Mouse (Mus musculus): ENCODE results near the gene Ttc41. TPM values are rescaled to one million over a fixed set of nuclear protein-coding genes. Genes with fewer than 3 reads are reported as not detected.
A peak's percentile ranks its signal among the peaks of the same experiment; 100 is the strongest.

Gene Ttc41
- total RNA-seq, 2 experiments from 2014 or later = 1.5 to 1.6 TPM

DNA sequence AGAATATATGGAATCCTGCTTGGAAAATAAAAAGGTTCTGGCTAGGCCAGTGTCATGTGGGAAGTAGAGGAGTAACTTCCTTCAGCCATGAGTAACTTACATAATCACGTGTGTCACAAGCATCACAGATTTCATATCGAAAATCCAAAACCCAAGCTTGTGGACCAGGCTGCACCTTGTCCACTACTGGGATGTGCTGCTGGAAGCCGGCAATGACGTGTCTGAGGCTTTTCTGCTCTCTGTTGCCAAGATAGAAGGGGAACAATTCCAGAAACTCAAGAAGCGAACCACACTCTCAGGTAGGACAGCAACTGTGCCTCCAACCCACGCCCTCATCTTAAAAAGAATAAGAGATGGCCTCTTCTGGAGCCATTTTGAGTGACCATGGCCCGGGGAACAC lies 38.7 kb downstream of the Ttc41 start:
- no peak for DNase-seq (ENCODE audit: low spot score)

DNA sequence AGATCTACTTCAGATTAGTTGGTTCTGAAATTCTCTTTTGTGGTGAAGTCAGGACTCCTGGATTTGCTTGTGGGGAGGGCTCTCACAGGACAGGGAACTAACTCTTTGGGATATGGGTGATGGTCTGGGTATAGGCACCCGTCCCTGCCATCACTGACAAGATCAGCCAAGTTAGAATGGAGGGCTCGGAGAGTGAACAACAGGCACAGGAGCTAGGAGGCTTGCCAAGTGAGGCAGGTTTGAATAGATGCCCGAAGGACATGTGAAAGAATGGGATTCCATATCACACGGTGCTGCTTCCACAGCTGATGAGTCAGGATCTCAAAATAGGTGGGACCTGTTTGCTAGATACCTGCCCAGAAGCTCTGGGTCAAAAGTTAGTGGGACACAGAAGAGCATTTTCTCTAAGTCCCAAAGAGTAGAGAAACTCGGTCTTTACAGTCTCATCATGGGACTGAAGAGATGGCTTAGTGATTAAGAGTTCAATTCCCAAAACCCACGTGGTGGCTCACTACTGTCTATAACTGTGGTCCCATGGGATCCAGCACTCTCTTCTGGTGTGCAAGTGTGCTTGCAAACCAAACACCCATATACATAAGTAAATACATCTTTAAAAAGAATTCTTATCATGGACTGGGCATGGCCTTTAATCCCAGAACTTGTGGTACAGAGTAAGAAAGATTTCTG lies 50.3 kb downstream of the Ttc41 start:
- DNase-seq (ENCODE audit: low spot score) = peak; percentile 24

DNA sequence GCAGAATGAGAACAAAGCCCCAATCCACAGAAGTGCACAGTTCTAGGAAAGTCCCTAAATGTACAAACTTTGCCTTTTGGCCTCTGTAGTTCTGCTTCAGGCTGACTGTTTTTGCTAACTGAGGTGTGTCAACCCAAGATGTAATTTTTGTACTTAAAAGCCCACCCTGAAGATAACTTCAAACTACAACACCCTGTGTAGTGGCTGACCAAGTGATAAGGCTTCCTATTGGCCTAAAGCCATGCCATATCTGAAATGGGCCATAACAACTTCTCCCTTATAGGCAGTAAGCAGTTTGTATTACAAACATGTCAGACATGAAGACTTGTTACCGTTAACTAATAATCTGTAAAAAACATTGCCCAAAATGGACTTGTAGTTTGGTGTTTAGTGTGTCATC lies 52.1 kb downstream of the Ttc41 start:
- no peak for DNase-seq (ENCODE audit: low spot score)

DNA sequence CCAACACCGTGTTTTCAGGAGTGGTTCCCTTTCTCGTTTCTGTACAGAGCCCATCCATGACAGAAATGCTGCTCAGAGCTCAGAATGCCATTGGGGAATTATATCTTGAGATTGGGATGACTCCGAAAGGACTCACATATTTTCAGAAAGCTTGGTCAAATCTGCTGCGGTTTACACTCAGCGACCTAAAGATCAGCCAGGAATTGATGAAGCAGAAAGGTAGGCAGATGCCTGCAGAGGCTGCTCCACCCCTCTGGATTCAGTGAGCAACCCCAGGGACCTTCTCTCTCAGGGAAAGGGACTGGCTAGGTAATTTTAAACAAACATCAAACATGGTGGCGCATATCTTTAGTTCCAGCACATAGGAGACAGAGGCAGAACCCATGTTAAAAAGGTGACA lies 52.6 kb downstream of the Ttc41 start:
- DNase-seq (ENCODE audit: low spot score) = no peak

DNA sequence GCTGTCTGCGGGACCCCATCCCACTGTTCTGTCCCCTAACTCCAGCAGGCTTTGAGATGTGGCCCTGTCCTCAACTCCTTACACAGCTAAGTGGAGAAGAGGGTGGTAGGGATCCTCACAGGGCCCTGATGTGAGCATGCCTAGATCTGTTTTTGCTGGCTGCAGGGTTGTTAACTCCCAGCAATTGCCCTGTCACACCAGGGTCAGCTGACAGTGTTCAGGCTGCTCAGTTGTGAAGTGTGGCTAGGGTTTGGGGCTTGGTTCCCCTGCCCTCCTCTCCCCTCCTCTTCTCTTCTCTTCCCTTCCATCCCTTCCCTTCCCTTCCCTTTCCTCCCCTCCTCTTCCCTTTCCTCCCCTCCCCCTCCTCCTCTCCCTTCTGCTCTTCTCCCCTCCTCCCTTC lies 55.6 kb downstream of the Ttc41 start:
- DNase-seq (ENCODE audit: low spot score) = no peak

DNA sequence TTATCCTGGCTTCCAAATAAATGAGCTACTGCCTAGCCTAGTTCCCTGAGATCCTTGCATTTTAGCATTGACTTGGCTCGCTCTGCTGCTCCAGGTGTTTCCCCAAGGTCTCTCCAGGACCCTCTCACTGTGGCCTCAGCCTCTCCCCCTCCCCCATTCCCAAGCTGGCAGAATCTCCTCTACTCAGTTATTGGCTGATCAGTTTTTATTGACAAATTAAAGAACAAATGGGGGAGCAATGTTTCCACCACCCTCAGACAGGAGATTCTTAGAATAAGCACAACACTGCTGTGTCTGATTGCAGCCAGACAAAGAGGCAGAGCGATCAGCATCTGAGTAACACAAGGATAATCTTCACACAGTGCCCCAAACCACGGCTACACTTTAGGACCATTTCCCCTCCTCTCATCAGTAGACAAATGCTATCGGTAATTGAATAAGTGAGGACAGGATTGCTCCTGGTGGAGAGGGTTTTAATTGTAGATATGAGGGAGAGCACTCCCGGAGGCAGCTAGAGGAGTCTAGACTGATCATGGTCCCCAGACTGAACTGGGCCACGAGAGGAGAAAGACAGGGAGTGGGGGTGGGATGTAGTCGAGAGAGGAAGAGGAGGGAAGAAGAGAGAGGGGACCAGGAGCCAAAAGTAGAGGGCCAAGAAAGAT lies 56.2 kb downstream of the Ttc41 start:
- DNase-seq (ENCODE audit: low spot score) = no peak

DNA sequence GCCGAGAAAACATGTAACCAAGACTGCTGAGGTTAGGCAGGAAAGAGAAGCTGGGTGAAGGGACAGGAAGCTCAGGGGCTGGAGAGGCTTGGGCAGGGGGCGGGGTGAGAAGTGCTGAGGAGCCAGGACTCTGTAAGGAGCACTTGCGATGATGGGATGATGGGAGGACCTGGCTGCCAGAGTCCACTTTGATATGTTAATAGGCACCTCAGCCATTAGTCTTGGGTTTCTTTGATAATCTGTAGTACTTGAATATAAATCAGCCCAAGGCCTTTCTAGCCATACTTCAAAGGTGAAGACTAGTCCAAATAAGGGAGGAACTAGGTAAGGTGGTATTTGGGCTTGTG lies 56.7 kb downstream of the Ttc41 start:
- no peak for DNase-seq (ENCODE audit: low spot score)

DNA sequence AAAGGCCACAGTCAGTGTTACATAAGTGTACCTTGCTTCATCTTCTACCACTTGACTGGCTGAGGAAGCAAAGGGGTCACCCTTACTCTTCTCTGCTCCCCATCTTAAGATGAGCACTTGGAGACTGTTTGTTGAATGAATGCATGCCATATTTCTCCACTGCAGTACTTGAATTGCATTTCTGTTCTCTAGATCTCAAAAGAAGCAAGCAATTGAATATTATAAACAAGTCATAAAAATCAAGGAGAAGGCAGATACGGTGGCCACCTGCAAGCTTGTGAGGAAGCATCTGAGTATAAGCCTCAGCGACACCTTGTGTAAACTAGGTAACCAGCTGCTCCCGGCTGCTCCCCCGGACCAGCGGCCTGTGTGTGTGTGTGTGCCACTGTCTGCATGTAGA lies 58.1 kb downstream of the Ttc41 start, which contains the start of gene Gm49358:
Gene Gm49358 (plus strand): TSS at position 301 of the 400 bp plus-strand sequence.
- no peak for DNase-seq (ENCODE audit: low spot score)

DNA sequence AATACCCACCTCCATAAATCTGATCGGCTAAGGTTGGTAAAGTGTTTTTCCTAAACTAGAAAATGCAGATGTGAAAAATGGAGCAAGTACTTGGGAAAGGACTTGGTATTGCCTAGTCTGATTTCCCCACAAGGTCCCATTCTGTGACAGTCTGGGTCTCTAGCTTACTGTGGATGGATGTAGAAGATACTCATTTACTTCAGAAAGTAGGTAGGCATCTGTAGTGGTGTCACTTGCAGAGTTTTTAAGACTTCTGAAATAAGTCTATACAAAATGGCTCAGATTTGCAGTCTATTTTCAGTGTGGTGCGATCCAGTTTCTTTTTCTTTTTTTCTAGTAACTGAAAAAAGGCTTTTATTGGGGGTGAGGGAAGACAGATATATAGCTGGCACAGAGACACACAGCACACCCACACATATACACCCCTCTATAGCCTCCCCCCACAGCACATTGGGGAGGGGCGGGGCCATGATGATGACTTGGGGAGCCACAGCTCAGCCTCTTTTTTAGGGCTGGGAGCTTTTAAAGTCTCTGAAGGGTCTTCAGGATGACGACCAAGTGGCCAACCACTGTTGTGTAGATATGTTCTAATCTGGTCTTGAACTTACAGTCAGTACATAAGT lies 59.8 kb downstream of the Ttc41 start:
- DNase-seq (ENCODE audit: low spot score) = no peak

DNA sequence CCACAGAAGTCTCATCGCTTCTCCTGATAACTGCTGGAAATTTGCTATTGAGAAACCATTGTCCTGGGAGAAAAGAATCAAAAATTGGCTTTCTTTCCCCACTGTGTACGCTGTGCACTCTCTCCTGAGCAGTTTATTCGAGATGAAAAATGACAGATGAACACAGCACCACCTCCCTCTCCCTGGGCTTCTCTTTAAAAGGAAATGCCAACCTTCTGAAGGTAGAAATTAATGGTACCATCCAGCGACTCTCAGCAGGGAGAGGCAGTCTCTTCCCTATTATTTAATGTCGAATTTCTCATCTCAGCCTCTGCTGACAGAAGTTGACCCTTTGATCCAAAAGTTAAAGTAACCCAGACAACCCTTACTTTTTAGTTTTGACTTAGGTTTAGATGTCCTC lies 63.6 kb downstream of the Ttc41 start:
- DNase-seq (ENCODE audit: low spot score) = no peak

DNA sequence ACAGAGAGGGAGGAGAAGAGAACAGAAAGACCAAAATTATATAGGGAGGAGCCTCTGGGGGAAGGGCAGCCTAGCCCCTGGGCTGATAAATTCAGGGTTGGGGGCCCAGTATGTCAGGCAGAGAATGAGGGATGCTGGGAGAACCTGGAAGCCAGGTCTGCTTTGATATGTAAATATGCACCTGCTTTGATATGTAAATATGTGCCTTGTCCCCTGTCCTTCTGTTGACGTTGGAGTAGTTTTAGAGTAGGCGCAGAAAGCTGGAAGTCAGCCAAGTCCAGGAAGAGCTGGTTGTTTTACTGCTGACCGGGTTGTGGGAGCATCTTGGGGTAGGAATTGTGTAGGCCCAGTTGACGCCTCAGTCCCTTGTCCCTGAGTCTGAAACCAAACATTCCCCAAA lies 64.2 kb downstream of the Ttc41 start:
- DNase-seq (ENCODE audit: low spot score) = no peak

DNA sequence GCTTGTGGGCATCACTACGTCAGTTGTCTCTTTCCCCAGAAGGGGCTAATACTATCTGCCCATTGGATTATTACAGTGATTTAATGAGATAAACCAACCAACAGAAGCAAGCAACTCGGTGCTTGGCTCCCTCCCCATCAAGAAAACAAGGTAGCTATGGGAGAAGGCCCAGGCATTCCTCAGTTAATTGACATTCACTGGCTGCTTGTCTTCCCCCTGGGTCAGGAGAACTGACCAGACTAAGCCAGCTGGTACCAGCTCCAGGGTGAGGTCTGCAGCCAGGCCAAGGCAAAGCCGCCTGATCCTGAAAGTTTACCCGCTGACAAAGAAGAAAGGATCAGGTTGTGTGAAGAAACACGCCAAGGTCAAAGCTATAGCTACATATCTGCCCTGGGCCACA lies 66.1 kb downstream of the Ttc41 start:
- DNase-seq (ENCODE audit: low spot score) = no peak

DNA sequence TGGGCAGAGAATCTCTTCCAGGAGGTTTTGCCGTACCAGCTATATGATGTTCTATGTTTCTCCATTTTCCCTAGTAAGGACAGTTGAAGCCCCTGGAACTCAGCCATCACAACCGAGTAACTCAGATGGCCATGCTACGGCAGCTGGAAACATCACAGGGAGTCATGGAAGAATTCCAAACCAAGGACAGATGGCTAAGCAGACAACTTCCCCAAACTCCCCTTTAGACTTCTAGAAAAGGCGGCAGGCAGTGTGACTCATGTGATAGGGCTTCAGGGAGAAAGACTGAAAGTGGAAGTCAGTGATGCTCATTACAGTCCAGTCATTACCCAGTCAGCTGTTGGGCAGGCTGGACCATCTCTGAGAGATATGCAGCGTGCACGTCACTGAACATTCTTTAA lies 66.6 kb downstream of the Ttc41 start:
- no peak for DNase-seq (ENCODE audit: low spot score)

DNA sequence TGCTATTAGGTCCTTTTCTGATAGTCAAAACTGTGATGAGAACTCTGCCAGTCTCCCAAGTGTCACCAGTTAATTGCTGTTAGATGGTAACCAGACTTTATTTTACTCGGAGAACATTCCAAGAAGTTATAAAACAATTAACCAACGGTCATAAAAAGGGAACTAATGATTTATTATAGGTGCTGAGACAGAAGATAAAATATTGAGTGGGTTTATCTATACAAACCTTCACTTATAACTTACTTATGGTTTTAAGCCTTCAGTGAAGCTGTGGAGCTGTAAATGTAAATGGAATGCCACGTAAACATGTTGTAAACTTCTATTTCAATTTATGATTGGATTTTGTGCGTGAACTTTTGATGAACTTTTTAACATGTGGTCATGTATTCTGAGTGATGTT lies 67.7 kb downstream of the Ttc41 start:
- no peak for DNase-seq (ENCODE audit: low spot score)

DNA sequence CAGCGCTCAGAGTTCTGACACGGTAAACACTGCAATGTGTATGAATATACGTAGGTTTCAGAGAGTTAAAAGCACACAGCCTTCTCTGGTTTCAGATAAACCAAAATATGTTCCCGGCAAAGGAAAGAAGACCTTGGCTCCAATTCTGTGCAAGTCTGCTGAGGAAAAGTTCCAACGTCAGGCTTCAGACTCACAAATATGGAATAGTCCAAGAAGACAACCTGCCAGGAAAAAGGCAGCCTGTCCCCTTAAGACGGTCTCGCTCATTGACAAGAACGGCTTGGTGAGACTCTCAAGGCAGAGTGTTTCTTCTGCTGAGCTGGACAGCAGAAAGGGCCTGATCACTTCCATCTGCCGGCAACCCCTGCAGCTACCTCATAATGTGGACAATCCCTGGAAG lies 70.7 kb downstream of the Ttc41 start:
- DNase-seq (ENCODE audit: low spot score) = no peak

DNA sequence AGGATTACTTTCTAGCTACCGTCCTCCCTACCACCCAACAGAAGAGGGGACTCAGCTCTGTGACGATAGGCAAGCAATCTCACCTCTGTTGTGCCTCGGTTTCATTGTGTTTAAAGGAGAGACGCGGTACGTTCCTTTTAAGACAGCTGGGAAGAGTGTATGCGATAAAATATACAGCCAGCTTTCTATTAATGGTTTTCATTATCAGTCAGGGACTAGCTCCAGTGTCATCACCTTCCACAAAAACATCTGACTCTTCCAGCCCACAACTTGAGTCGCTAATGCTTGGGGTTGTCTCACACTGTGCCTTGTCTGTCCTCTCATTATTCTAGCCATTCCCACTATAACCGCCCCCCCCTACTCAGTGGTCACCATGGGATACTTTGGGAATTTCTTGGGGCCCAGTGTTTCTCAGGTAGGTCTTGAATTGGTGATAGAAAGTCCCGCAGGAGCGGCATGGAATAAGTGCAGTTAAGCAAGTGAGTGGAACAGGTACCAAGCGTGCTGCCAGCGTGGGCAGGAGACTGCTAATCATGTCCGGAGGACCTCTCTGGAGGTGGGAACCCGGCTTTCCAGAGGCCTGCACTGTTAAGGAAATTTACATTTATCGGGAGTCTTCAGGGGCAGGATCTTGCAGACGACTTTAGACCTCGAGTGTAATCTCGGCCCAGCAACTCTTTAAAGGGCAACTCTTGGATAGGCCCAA lies 72.2 kb downstream of the Ttc41 start:
- DNase-seq (ENCODE audit: low spot score) = no peak

DNA sequence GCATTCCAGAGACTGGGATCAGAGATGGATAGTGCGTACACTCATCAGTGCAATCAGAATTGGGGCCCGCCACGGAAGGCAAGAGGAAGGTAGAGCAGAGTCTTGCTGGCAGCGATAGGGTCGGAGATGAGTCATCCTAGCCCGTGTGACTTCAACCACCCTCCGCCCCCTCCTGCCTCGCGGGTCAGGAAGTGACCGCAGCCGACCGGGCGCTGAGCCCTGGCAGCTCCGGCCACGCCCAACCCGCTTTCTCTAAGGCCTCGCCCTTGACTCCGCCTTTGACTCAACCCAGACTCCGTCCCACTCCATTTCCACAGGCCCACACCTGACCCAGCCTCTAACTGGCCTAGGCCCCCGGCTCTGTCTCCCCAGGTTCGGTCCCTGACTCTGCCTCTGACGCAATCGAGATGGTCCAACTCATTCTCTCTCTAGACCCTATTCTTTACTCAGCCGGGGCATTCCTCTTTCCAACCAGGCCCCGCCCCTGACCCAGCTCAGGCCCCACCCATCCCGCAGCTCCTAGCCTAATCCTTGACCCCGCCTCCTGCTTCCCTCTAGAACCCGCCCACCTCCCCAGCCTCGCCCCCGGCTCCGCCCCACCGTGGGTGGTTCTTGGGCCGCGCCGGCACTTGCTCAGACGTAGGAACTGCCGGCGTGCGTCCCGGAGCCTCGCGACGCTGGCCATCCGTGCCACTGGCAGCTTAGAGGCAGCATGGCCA lies 72.9 kb downstream of the Ttc41 start, which contains the start of gene Nt5dc3:
Gene Nt5dc3 (plus strand): TSS at position 608 of the 719 bp plus-strand sequence.
- DNase-seq (ENCODE audit: low spot score) = peak; percentile 98

DNA sequence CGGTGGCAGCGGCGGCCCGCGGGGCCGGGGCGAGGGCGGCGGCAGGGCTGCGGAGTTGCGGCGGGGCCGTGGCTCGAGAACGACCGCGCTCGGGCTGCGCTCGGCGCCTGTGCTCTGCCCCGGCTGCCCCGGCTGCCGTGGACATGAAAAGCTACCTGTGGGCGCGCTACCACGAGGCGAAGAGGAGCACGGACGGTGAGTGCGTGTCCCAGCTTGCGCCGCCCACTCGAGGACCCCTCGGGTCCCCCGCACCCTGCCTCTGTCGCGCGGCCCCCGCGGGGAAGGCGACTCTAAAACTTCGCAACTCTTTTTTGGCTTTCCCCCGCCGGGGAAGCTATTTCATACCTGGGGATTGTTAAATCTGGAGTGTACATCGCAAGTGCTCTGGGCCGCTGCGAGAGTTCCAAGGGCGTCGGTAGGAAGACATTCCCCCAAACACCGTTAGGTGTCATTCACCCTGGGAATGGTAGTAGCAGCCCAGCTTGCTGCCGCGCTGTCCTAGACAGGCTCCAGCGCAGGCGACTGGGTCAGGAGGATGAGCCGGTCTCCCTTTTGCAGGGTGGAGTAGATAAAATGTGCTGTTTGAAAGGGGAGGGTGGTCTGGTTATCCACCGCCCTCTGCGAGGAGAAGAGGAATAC lies 73.6 kb downstream of the Ttc41 start:
- peak; percentile 41 for DNase-seq (ENCODE audit: low spot score)

DNA sequence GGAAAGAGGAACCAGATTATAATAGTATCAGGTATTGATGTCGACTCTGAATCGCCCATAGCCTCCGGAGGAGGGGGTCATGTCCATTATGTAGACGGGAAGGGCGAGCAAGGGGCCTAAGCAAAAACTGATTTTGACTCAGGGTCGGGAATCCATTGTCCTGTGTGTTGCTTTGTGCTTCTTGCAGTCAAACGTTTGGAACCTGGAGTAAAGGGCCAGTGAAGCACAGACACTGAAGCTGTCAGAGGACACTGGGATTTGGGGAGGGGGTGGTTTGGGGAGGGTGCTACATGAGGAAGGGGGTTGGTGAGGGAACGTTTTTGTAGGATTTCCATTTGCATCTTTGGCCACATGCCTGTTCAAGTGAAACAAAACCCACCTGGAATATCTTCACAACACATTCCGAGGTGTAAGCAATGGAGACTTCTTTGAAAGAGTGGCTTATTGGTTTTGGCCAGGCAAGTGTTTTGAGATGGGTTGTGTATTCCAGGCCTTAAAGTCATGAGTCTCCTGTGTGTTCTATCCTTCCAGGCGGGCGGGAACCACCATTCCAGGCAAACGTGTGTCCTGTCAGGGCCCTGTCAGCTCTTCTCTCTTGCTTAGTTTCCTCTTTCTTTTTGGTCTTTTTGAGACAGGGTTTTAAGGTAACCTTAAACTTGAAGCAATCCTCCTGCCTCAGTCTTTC lies 74.3 kb downstream of the Ttc41 start:
- no peak for DNase-seq (ENCODE audit: low spot score)

DNA sequence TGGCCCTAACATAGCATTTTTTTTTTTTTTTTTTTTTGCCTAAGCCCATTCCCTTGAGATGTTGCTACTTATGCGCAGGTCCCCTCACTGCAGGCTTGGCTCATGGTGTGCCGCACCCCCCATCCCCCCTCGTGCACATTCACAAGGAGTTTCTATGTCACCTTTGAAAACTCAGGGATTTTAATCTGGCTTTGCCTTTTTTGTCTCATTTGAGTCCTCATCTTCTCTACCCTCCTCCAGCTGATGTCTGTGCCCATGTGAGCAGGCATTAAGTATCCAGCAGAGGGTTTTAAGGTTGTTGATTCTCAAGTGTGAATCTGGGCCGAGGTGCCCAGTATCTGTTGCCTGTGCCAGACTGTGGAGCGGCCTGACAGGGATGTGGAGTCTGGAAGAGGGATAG lies 76.0 kb downstream of the Ttc41 start:
- DNase-seq (ENCODE audit: low spot score) = no peak

DNA sequence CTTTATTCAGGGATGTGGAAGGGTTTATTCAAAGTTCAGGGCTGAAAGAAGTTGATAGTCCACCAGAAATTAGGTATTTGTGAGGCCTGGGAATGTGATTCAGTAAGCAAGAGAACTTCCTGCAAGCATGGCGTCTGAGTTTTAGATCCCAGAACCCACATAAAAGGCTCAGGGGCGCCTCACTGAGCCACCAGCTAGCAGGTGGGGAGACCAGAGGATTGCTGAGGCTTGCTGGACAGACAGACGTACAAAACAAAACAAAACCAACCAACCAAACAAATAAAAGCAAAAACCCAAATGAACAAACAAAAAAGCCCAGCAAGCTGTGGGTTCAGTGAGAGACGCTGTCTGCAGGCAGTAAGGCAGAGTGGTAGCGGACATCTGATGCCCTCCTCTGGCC lies 77.0 kb downstream of the Ttc41 start:
- DNase-seq (ENCODE audit: low spot score) = no peak
